Mouse (Mus musculus) brain, embryonic 14.5 days (tissue): ENCODE results near the gene 4930438A08Rik.

ENCODE experiments used
- CTCF ChIP-seq: fragments of 200-500 bp; IDR thresholded peaks from 2 replicates; pipeline ENCODE4 v1.5.1; 2012; ENCODE audit warnings: inconsistent platforms, mild to moderate bottlenecking, moderate library complexity, borderline replicate concordance; ENCODE audit not compliant: insufficient read depth, insufficient read length; ENCODE audit errors: extremely low read depth
- POLR2A ChIP-seq: fragments of 200-500 bp; IDR thresholded peaks from 2 replicates; pipeline ENCODE4 v1.6.1; 2012; ENCODE audit warnings: mild to moderate bottlenecking, inconsistent platforms, borderline replicate concordance; ENCODE audit not compliant: poor library complexity, insufficient read depth, insufficient read length, severe bottlenecking; ENCODE audit errors: extremely low read depth

GRCm38 (mm10) chr11:58226425-58226824 lies 48.2 kb upstream of the 4930438A08Rik start:
- TF ChIP-seq CTCF (no peak), POLR2A (no peak)
